Mouse (Mus musculus) forebrain, postnatal 0 days (tissue): ENCODE data around the gene Nek2. TPM values are rescaled to one million over a fixed set of nuclear protein-coding genes. Genes with fewer than 3 reads are reported as not detected.

Experiments
- ATAC-seq: fragments of 200-750 bp; cut with Nextera tagmentation; 2 replicates; pipeline ENCODE4 v1.8.0; 2017; ENCODE audit warnings: mild to moderate bottlenecking, moderate library complexity
- DNase-seq: peaks from one replicate; pipeline ENCODE4 v3.0.0-alpha.2; 2015
- H3K27ac ChIP-seq: fragments of 300-500 bp; sonication (generic); 2 replicates; pipeline ENCODE4 v1.5.1; 2014; ENCODE audit warnings: low read depth, mild to moderate bottlenecking, antibody characterized with exemption, low read length, moderate library complexity, mixed read lengths
- H3K27me3 ChIP-seq: fragments of 300-500 bp; sonication (generic); 2 replicates; pipeline ENCODE4 v1.6.1; 2014; ENCODE audit warnings: mild to moderate bottlenecking, low read length, mixed read lengths; ENCODE audit not compliant: insufficient read depth
- H3K36me3 ChIP-seq: fragments of 300-500 bp; sonication (generic); 2 replicates; pipeline ENCODE4 v1.6.1; 2014; ENCODE audit warnings: mild to moderate bottlenecking, moderate library complexity; ENCODE audit not compliant: insufficient read depth
- H3K4me1 ChIP-seq: fragments of 300-500 bp; sonication (generic); 2 replicates; pipeline ENCODE4 v1.6.1; 2014; ENCODE audit warnings: antibody characterized with exemption; ENCODE audit not compliant: insufficient read depth
- H3K4me2 ChIP-seq: fragments of 300-500 bp; sonication (generic); 2 replicates; pipeline ENCODE4 v1.6.1; 2014; ENCODE audit warnings: low read depth, mild to moderate bottlenecking, moderate library complexity
- H3K4me3 ChIP-seq: fragments of 300-500 bp; sonication (generic); 2 replicates; pipeline ENCODE4 v1.5.1; 2014; ENCODE audit warnings: low read depth, low read length, mixed read lengths
- H3K9ac ChIP-seq: fragments of 300-500 bp; sonication (generic); 2 replicates; pipeline ENCODE4 v1.6.1; 2014; ENCODE audit warnings: mild to moderate bottlenecking
- H3K9me3 ChIP-seq: fragments of 300-500 bp; sonication (generic); 2 replicates; pipeline ENCODE4 v1.6.1; 2016; ENCODE audit warnings: low read length
- CTCF ChIP-seq: sonication (generic); IDR thresholded peaks from 2 replicates; pipeline ENCODE4 v1.5.1; 2016; ENCODE audit warnings: antibody characterized with exemption, control low read depth, low read depth
- WGBS: fragments of 180-500 bp; shearing (Covaris S2); extraction: QIAGEN DNeasy Blood & Tissue Kit; methylation state at CpG from one replicate; pipeline ENCODE4 v1.1.7; 2014; 5-methylcytosine and 5-hydroxymethylcytosine counted together
- polyA plus RNA-seq: library from polyadenylated mRNA; unstranded; fragments of >200 nt; fragmentation: Nextera tagmentation; extraction: Ambion mirVana; gene quantifications from 2 replicates; pipeline ENCODE4 v1.2.1, GENCODE M21; 2015
- total RNA-seq: library from RNA; depleted of rRNA; stranded (reverse); fragments of >200 nt; gene quantifications from 2 replicates; pipeline ENCODE4 v1.2.3, GENCODE M21; 2014; rRNA removed

Gene Nek2
- total RNA-seq (3.6 and 5.1 TPM in 2 replicates), polyA plus RNA-seq (5.0 and 6.2 TPM in 2 replicates)

- Histone ChIP-seq H3K27me3 (no peaks in the 10 kb centered on the region), H3K9me3 (no peaks in the 10 kb centered on the region), H3K27ac (no peak within 1 kb of the TSS), H3K36me3 (no peaks in the 10 kb centered on the region), H3K9ac (peak within 1 kb of the TSS; percentile 44), H3K4me2 (peak within 1 kb of the TSS; percentile 92), H3K4me1 (no peaks in the 10 kb centered on the region), H3K4me3 (peak within 1 kb of the TSS; percentile 63)
- 2% methylated on average over 78 of the region's 79 CpGs for WGBS
- no peak for TF ChIP-seq CTCF
- peak; percentile 98 for DNase-seq
- ATAC-seq, result peak; percentile 98
These were observed at the start of gene Nek2 for GRCm38 (mm10) chr1:191821326-191822091. Nek2 (plus strand) TSS chr1:191821444.

- H3K27ac ChIP-seq, result no peak overlapping the region
- H3K4me2 ChIP-seq, result no peak overlapping the region
- H3K9me3 ChIP-seq, result no peaks in the 10 kb centered on the region
- no peak for TF ChIP-seq CTCF
- peaks cover 46% of the 10 kb centered on the region for H3K36me3 ChIP-seq
- no peaks in the 10 kb centered on the region for H3K27me3 ChIP-seq
- H3K9ac ChIP-seq, result no peak overlapping the region
- H3K4me3 ChIP-seq, result no peak overlapping the region
- no peaks in the 10 kb centered on the region for H3K4me1 ChIP-seq
- ATAC-seq, result no peak
- 67% methylated on average over 5 of the region's 5 CpGs for WGBS
- DNase-seq, result no peak
These were observed 47.1 kb upstream of the Nek2 start for GRCm38 (mm10) chr1:191774106-191774505.

- no peak for ATAC-seq
- Histone ChIP-seq H3K27me3 (no peaks in the 10 kb centered on the region), H3K4me2 (no peak overlapping the region), H3K4me3 (no peak overlapping the region), H3K4me1 (no peaks in the 10 kb centered on the region), H3K9ac (no peak overlapping the region), H3K36me3 (peaks cover 49% of the 10 kb centered on the region), H3K9me3 (no peaks in the 10 kb centered on the region), H3K27ac (no peak overlapping the region)
- no peak for TF ChIP-seq CTCF
- WGBS, result 90% methylated on average over 8 of the region's 8 CpGs
- DNase-seq, result no peak
These were observed 46.1 kb upstream of the Nek2 start for GRCm38 (mm10) chr1:191775116-191775515.

GRCm38 (mm10) chr1:191777521-191777920 is 43.7 kb upstream of the Nek2 start:
- no peaks in the 10 kb centered on the region for H3K27me3 ChIP-seq
- no peak overlapping the region for H3K4me3 ChIP-seq
- no peak overlapping the region for H3K27ac ChIP-seq
- H3K36me3 ChIP-seq, result peaks cover 56% of the 10 kb centered on the region
- TF ChIP-seq CTCF, result no peak
- H3K4me2 ChIP-seq, result no peak overlapping the region
- no peak overlapping the region for H3K9ac ChIP-seq
- no peak for ATAC-seq
- no peaks in the 10 kb centered on the region for H3K4me1 ChIP-seq
- 74% methylated on average over 8 of the region's 8 CpGs for WGBS
- H3K9me3 ChIP-seq, result no peaks in the 10 kb centered on the region
- no peak for DNase-seq

- H3K9me3 ChIP-seq, result no peaks in the 10 kb centered on the region
- no peak overlapping the region for H3K4me2 ChIP-seq
- no peak for TF ChIP-seq CTCF
- no peaks in the 10 kb centered on the region for H3K4me1 ChIP-seq
- WGBS, result 97% methylated on average over 1 of the region's 1 CpGs
- no peak overlapping the region for H3K27ac ChIP-seq
- H3K27me3 ChIP-seq, result no peaks in the 10 kb centered on the region
- DNase-seq, result no peak
- H3K36me3 ChIP-seq, result peaks cover 39% of the 10 kb centered on the region
- H3K4me3 ChIP-seq, result no peak overlapping the region
- no peak for ATAC-seq
- H3K9ac ChIP-seq, result no peak overlapping the region
These were observed 40.8 kb upstream of the Nek2 start for GRCm38 (mm10) chr1:191780470-191780869.

GRCm38 (mm10) chr1:191785108-191785507 is 36.1 kb upstream of the Nek2 start:
- no peak for TF ChIP-seq CTCF
- Histone ChIP-seq H3K4me3 (no peak overlapping the region), H3K4me2 (no peak overlapping the region), H3K36me3 (peaks cover 7% of the 10 kb centered on the region; the same call in 1 of the 2 replicates), H3K27ac (no peak overlapping the region), H3K9ac (no peak overlapping the region), H3K4me1 (no peaks in the 10 kb centered on the region), H3K27me3 (no peaks in the 10 kb centered on the region), H3K9me3 (no peaks in the 10 kb centered on the region)
- DNase-seq (no peak), ATAC-seq (no peak; the same call in 1 of the 2 replicates)
- WGBS, result 55% methylated on average over 11 of the region's 11 CpGs

GRCm38 (mm10) chr1:191786255-191786654 is 35.0 kb upstream of the Nek2 start:
- WGBS, result 64% methylated on average over 6 of the region's 6 CpGs

More at GRCm38 (mm10) chr1:191786255-191786654, 35.0 kb upstream of the Nek2 start:
- H3K9ac ChIP-seq, result no peak overlapping the region
- ATAC-seq, result no peak
- TF ChIP-seq CTCF, result no peak
- H3K4me3 ChIP-seq, result no peak overlapping the region
- no peaks in the 10 kb centered on the region for H3K36me3 ChIP-seq
- H3K4me1 ChIP-seq, result no peaks in the 10 kb centered on the region
- no peak for DNase-seq
- no peak overlapping the region for H3K4me2 ChIP-seq
- H3K27ac ChIP-seq, result no peak overlapping the region
- no peaks in the 10 kb centered on the region for H3K9me3 ChIP-seq
- no peaks in the 10 kb centered on the region for H3K27me3 ChIP-seq
